Mouse (Mus musculus) CD8-positive naive resting alpha-beta T cell, adult 57 days (primary cell): ENCODE results near the gene Olfr588-ps1. TPM values are rescaled to one million over a fixed set of nuclear protein-coding genes. Genes with fewer than 3 reads are reported as not detected.

Experiments used
- total RNA-seq: library from RNA; stranded (reverse); gene quantifications from one replicate; pipeline ENCODE4 v1.2.4, GENCODE M21; 2023

The Olfr588-ps1 gene
- not detected for total RNA-seq

GRCm38 (mm10) chr7:103140579-103140978, at the start of gene Olfr588-ps1:
Gene Olfr588-ps1, plus strand, starts transcription at chr7:103140879.

GRCm38 (mm10) chr7:103097420-103097819, 43.3 kb upstream of the Olfr588-ps1 start, which contains the start of gene Olfr585:
Gene Olfr585, plus strand, starts transcription at chr7:103097720.

GRCm38 (mm10) chr7:103125538-103125937, 15.1 kb upstream of the Olfr588-ps1 start, which contains the start of gene Olfr586:
Gene Olfr586, minus strand, starts transcription at chr7:103125638.

DNA sequence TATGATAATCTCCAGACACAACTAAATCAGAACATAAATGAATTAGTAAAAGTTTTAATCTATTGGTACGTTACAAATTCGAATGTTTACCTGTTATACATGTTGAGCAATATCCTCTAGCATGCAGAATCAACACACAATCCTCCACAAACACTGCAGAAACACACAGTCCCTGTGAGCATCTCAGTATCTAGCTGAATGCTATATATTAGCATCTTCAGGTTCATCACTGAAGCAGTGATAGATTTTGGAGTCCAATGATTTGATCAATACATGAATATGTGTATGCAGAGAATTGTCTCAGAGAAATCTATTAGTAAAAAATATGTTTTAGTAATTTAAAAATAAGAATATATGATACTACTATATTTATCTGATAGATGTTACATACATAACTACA, 15.6 kb downstream of the Olfr588-ps1 start, which contains the start of gene Olfr589:
Olfr589 (minus strand) TSS at position 101 of the 400 bp plus-strand sequence.

GRCm38 (mm10) chr7:103178240-103178639, 37.6 kb downstream of the Olfr588-ps1 start, which contains the start of gene Olfr591:
Gene Olfr591, minus strand, starts transcription at chr7:103178340.

GRCm38 (mm10) chr7:103184503-103184902, 43.8 kb downstream of the Olfr588-ps1 start, which contains the start of gene Olfr592:
Gene Olfr592, plus strand, starts transcription at chr7:103184803.

Other genes starting within 250 kb of the Olfr588-ps1 start
- not detected for gene Olfr569, start 250.0 kb upstream of the Olfr588-ps1 start, total RNA-seq
- gene Olfr570, start 246.3 kb upstream of the Olfr588-ps1 start, total RNA-seq: not detected
- not detected for gene Olfr571, start 223.3 kb upstream of the Olfr588-ps1 start, total RNA-seq
- gene Olfr572, start 216.5 kb upstream of the Olfr588-ps1 start, total RNA-seq: not detected
- gene Olfr573-ps1, start 198.3 kb upstream of the Olfr588-ps1 start, total RNA-seq: not detected
- gene Olfr574, start 192.4 kb upstream of the Olfr588-ps1 start, total RNA-seq: not detected
- not detected for gene Olfr575, start 182.1 kb upstream of the Olfr588-ps1 start, total RNA-seq
- not detected for gene Olfr576, start 178.2 kb upstream of the Olfr588-ps1 start, total RNA-seq
- gene Olfr577, start 164.9 kb upstream of the Olfr588-ps1 start, total RNA-seq: not detected
- gene Olfr578, start 151.6 kb upstream of the Olfr588-ps1 start, total RNA-seq: not detected
- gene Olfr582, start 102.9 kb upstream of the Olfr588-ps1 start, total RNA-seq: not detected
- gene Olfr583, start 89.6 kb upstream of the Olfr588-ps1 start, total RNA-seq: not detected
- not detected for gene Olfr584, start 59.0 kb upstream of the Olfr588-ps1 start, total RNA-seq
- not detected for gene Olfr585, start 43.2 kb upstream of the Olfr588-ps1 start, total RNA-seq
- gene Olfr586, start 15.2 kb upstream of the Olfr588-ps1 start, total RNA-seq: not detected
- not detected for gene Olfr589, start 15.5 kb downstream of the Olfr588-ps1 start, total RNA-seq
- not detected for gene Olfr591, start 37.5 kb downstream of the Olfr588-ps1 start, total RNA-seq
- not detected for gene Olfr592, start 43.9 kb downstream of the Olfr588-ps1 start, total RNA-seq
- gene Olfr593, start 71.0 kb downstream of the Olfr588-ps1 start, total RNA-seq: not detected
- gene Olfr594, start 76.1 kb downstream of the Olfr588-ps1 start, total RNA-seq: not detected
- not detected for gene Usp17ld, start 111.6 kb downstream of the Olfr588-ps1 start, total RNA-seq
- gene Olfr596, start 164.8 kb downstream of the Olfr588-ps1 start, total RNA-seq: not detected
- not detected for gene Olfr597, start 175.4 kb downstream of the Olfr588-ps1 start, total RNA-seq
- gene Olfr598, start 182.7 kb downstream of the Olfr588-ps1 start, total RNA-seq: not detected
- gene Olfr599, start 195.0 kb downstream of the Olfr588-ps1 start, total RNA-seq: not detected
- not detected for gene Olfr600, start 208.8 kb downstream of the Olfr588-ps1 start, total RNA-seq
- gene Olfr601, start 221.8 kb downstream of the Olfr588-ps1 start, total RNA-seq: not detected
- not detected for gene Olfr603, start 245.3 kb downstream of the Olfr588-ps1 start, total RNA-seq